In the genomic region with DNA sequence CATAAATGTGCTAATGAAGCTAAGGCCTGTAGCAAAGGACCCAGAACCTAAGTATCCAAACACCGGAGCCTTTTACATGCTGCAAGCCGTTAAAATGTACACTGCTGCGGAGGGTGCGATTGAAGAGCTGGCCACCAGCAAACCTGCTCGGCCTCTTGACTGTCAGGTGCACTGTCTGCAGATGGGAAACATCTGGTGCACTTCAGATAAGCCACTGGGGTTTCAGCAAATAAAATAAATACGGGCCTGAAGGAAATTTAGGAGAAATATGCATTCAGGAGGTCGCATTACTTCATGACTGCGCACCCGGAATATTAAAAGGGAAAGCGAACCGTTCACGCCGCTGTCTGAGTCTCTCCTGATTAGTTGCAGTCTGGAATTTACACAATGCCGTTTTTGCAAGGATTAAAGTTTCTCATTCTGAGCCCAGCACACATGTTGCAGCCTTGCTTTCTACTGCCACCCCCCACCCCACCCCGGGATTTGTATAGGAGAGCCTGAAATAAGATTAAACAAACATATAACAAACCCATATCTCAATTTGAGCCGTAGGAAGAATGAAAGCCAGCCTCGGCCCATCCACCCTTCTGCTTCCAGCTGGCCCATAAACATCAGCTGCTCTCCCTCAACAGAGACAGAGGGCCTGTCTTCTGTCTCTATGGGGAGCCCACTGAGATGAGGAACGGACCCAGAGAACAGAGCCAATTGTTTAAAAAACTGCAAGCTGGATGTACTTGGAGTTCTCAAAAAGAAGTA, we compare ENCODE assay signal across 8 mouse cellular contexts.
DNase-seq lines count a peak whose midpoint lies in the region; ATAC-seq and TF ChIP-seq lines count a peak whose summit lies in the region.

No protein-coding gene starts in this region.

- peak; percentile 46 for DNase-seq in layer of hippocampus, adult 11-12 months (ENCODE audit: low spot score)
- no peak for DNase-seq in layer of hippocampus, postnatal 25 days (ENCODE audit: extremely low spot score in 1 of 2, low spot score in 1 of 2)
- DNase-seq in lung, postnatal 0 days (ENCODE audit: low spot score), result peak; percentile 72
- DNase-seq in adipocyte (ENCODE audit: low spot score), result no peak
- no peak for DNase-seq in thymus, postnatal 0 days (ENCODE audit: low spot score)
- DNase-seq in thymus, postnatal 4 days, result no peak

- 0 out of 2 replicates have a peak overlapping the region, but pooled peaks have one; percentile 9 for H3K4me3 ChIP-seq in embryonic facial prominence, embryonic 13.5 days
- H3K4me3 ChIP-seq in hindbrain, embryonic 13.5 days, result no peak overlapping the region
- no peak overlapping the region for H3K4me3 ChIP-seq in lung, postnatal 0 days (ENCODE audit: low read depth, low read length)

- no peaks in the 10 kb centered on the region for H3K9me3 ChIP-seq in embryonic facial prominence, embryonic 13.5 days
- H3K9me3 ChIP-seq in hindbrain, embryonic 13.5 days, result no peaks in the 10 kb centered on the region
- no peaks in the 10 kb centered on the region for H3K9me3 ChIP-seq in lung, postnatal 0 days (ENCODE audit: low read length)

- ATAC-seq in embryonic facial prominence, embryonic 13.5 days (ENCODE audit: insufficient number of reproducible peaks, insufficient read depth, low FRiP score, low TSS enrichment, low read depth), result no peak
- ATAC-seq in hindbrain, embryonic 13.5 days (ENCODE audit: low FRiP score), result no peak
- ATAC-seq in lung, postnatal 0 days, result peak; percentile 21

- H3K4me2 ChIP-seq in embryonic facial prominence, embryonic 13.5 days, result peak overlapping the region; percentile 42
- peak overlapping the region; percentile 3; the same call in 1 of the 2 replicates for H3K4me2 ChIP-seq in hindbrain, embryonic 13.5 days
- peak overlapping the region; percentile 29; the same call in 1 of the 2 replicates for H3K4me2 ChIP-seq in lung, postnatal 0 days (replicated peaks; ENCODE audit: low read depth, low read length)

- no peaks in the 10 kb centered on the region for H3K27me3 ChIP-seq in embryonic facial prominence, embryonic 13.5 days
- no peaks in the 10 kb centered on the region for H3K27me3 ChIP-seq in hindbrain, embryonic 13.5 days
- no peaks in the 10 kb centered on the region for H3K27me3 ChIP-seq in lung, postnatal 0 days (replicated peaks; ENCODE audit: insufficient read depth, low read length)

- H3K4me1 ChIP-seq in embryonic facial prominence, embryonic 13.5 days, result peaks cover 41% of the 10 kb centered on the region
- peaks cover 11% of the 10 kb centered on the region; the same call in 1 of the 2 replicates for H3K4me1 ChIP-seq in hindbrain, embryonic 13.5 days (replicated peaks)
- H3K4me1 ChIP-seq in lung, postnatal 0 days (ENCODE audit: insufficient read depth, low read depth, low read length), result no peaks in the 10 kb centered on the region

- peak overlapping the region; percentile 61 for H3K27ac ChIP-seq in embryonic facial prominence, embryonic 13.5 days
- H3K27ac ChIP-seq in hindbrain, embryonic 13.5 days, result peak overlapping the region; percentile 3; the same call in 1 of the 2 replicates
- peak overlapping the region; percentile 39 for H3K27ac ChIP-seq in lung, postnatal 0 days (ENCODE audit: low read length)

- 30% methylated on average over 18 of the region's 18 CpGs for WGBS in embryonic facial prominence, embryonic 13.5 days
- WGBS in hindbrain, embryonic 13.5 days, result 56% methylated on average over 18 of the region's 18 CpGs
- WGBS in lung, postnatal 0 days, result 23% methylated on average over 18 of the region's 18 CpGs

- no peak for TF ChIP-seq CTCF in lung, postnatal 0 days (IDR thresholded peaks at IDR 0.05)

- 0 out of 2 replicates have a peak overlapping the region, but pooled peaks have one; percentile 47 for H3K9ac ChIP-seq in embryonic facial prominence, embryonic 13.5 days
- H3K9ac ChIP-seq in hindbrain, embryonic 13.5 days, result no peak overlapping the region
- no peak overlapping the region for H3K9ac ChIP-seq in lung, postnatal 0 days (replicated peaks; ENCODE audit: low read depth)

- no peak for TF ChIP-seq EP300 in lung, postnatal 0 days (IDR thresholded peaks at IDR 0.05)

- H3K36me3 ChIP-seq in embryonic facial prominence, embryonic 13.5 days, result no peaks in the 10 kb centered on the region
- no peaks in the 10 kb centered on the region for H3K36me3 ChIP-seq in hindbrain, embryonic 13.5 days
- no peaks in the 10 kb centered on the region for H3K36me3 ChIP-seq in lung, postnatal 0 days (ENCODE audit: insufficient read depth, low read length)

Comparison
In these comparisons a context has a peak if more than half of its experiments do, and no peak if none do; other contexts are left out.
1. DNase-seq: peak in layer of hippocampus, adult 11-12 months (single experiment) and lung, postnatal 0 days (single experiment); none in layer of hippocampus, postnatal 25 days (0 of 2), adipocyte (single experiment), thymus, postnatal 0 days (single experiment) and thymus, postnatal 4 days (single experiment).
2. H3K27ac ChIP-seq: peak in every context shown above with its lines; median percentile 61 in embryonic facial prominence, embryonic 13.5 days; 39 in lung, postnatal 0 days; 3 in hindbrain, embryonic 13.5 days.
3. Peak in every context shown above with its lines, with median percentiles within 50 percentile points of each other: H3K4me2 ChIP-seq.